In the genomic region with DNA sequence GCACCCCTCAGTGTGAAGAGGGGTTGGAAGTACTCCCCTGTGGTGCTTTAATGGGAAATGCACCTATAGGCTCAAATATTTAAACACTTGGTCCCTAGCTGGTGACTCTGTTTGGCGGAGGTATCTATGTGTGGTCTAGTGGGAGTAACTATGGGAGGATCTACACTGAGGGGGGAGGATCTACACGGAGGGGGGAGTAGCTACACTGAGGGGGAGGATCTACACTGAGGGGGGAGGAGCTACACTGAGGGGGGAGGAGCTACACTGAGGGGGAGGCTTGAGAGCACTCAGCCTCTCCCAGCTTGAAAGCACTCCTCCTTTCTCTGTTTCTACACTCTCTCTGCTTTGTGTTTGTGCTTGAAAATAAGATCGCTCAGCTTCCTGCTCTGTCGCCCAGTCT, we compare ENCODE assay signal across 29 mouse cellular contexts.
DNase-seq lines count a peak whose midpoint lies in the region; ATAC-seq and TF ChIP-seq lines count a peak whose summit lies in the region.
"Had no signal": no experiment of that assay in that cellular context is flagged by ENCODE, and none has a peak within 500 bp of the region (broad histone marks: within the 10 kb centered on the region; RNA-seq: fewer than 3 reads in every experiment).

No protein-coding gene starts in this region.

- H3K4me2 ChIP-seq in liver, embryonic 13.5 days = no peak overlapping the region
- no peak overlapping the region for H3K4me2 ChIP-seq in liver, postnatal 0 days (ENCODE audit: low read depth, low read length)
- H3K4me2 ChIP-seq in forebrain, postnatal 0 days (ENCODE audit: low read depth) = no peak overlapping the region
- H3K4me2 ChIP-seq: embryonic facial prominence, embryonic 15.5 days; forebrain, embryonic 13.5 days; heart, embryonic 11.5 days; hindbrain, embryonic 13.5 days; midbrain, embryonic 13.5 days had no signal

- WGBS in liver, embryonic 13.5 days (ENCODE audit: insufficient replicate concordance) = 21% methylated on average over 4 of the region's 4 CpGs
- WGBS in liver, postnatal 0 days (ENCODE audit: insufficient replicate concordance) = 28% methylated on average over 4 of the region's 4 CpGs
- WGBS in forebrain, postnatal 0 days = 38% methylated on average over 4 of the region's 4 CpGs

- TF ChIP-seq RAD21 in MEL (IDR thresholded peaks at IDR 0.05; ENCODE audit: low read depth, low read length) = no peak

- peak; percentile 41; the same call in 1 of the 2 replicates for ATAC-seq in liver, embryonic 13.5 days (ENCODE audit: low read depth)
- no peak for ATAC-seq in liver, postnatal 0 days
- ATAC-seq in granulocyte monocyte progenitor cell, adult 5-6 weeks (replicated peaks; ENCODE audit: poor library complexity, severe bottlenecking) = peak; percentile 47; the same call in 1 of the 2 replicates
- ATAC-seq in forebrain, postnatal 0 days = no peak
- ATAC-seq: activated CD4-positive, CD25-positive, alpha-beta regulatory T cell, adult 4 months; forebrain, embryonic 13.5 days; intestine, postnatal 0 days; midbrain, embryonic 13.5 days had no signal

- no peaks in the 10 kb centered on the region for H3K4me1 ChIP-seq in liver, embryonic 13.5 days (replicated peaks)
- no peaks in the 10 kb centered on the region for H3K4me1 ChIP-seq in liver, postnatal 0 days (ENCODE audit: insufficient read depth)
- peaks cover 2 to 8% of the 10 kb centered on the region in 2 experiments; a peak in 2 of 4 replicates for H3K4me1 ChIP-seq in MEL (ENCODE audit: control insufficient read depth in 1 of 2, insufficient read depth in 2 of 2, low read length in 2 of 2)
- H3K4me1 ChIP-seq in forebrain, postnatal 0 days (ENCODE audit: insufficient read depth) = peaks cover 5% of the 10 kb centered on the region
- H3K4me1 ChIP-seq: embryonic facial prominence, embryonic 15.5 days had no signal

- H3K36me3 ChIP-seq in liver, embryonic 13.5 days = no peaks in the 10 kb centered on the region
- H3K36me3 ChIP-seq in liver, postnatal 0 days (replicated peaks; ENCODE audit: insufficient read depth, low read length) = no peaks in the 10 kb centered on the region
- H3K36me3 ChIP-seq in MEL (ENCODE audit: control insufficient read depth in 1 of 2, insufficient read depth in 2 of 2, low read length in 2 of 2) = no peaks in the 10 kb centered on the region; a peak in 1 of 4 replicates
- no peaks in the 10 kb centered on the region for H3K36me3 ChIP-seq in forebrain, postnatal 0 days (ENCODE audit: insufficient read depth)
- H3K36me3 ChIP-seq: embryonic facial prominence, embryonic 10.5 days; embryonic facial prominence, embryonic 15.5 days; G1E; hindbrain, embryonic 13.5 days; midbrain, embryonic 13.5 days had no signal

- H3K9me3 ChIP-seq in liver, embryonic 13.5 days (replicated peaks) = no peaks in the 10 kb centered on the region
- H3K9me3 ChIP-seq in liver, postnatal 0 days (ENCODE audit: low read length) = no peaks in the 10 kb centered on the region
- no peaks in the 10 kb centered on the region for H3K9me3 ChIP-seq in MEL (replicated peaks; ENCODE audit: insufficient read depth, low read length)
- H3K9me3 ChIP-seq in forebrain, postnatal 0 days (ENCODE audit: low read length) = no peaks in the 10 kb centered on the region
- H3K9me3 ChIP-seq: embryonic facial prominence, embryonic 10.5 days; embryonic facial prominence, embryonic 15.5 days; forebrain, embryonic 13.5 days; G1E; hindbrain, embryonic 13.5 days; midbrain, embryonic 13.5 days had no signal

- H3K9ac ChIP-seq in liver, embryonic 13.5 days = no peak overlapping the region
- H3K9ac ChIP-seq in liver, postnatal 0 days (replicated peaks) = no peak overlapping the region
- no peak overlapping the region for H3K9ac ChIP-seq in MEL (ENCODE audit: control insufficient read depth, low read depth, low read length, poor library complexity, severe bottlenecking)
- no peak overlapping the region for H3K9ac ChIP-seq in forebrain, postnatal 0 days
- H3K9ac ChIP-seq: embryonic facial prominence, embryonic 15.5 days; forebrain, embryonic 13.5 days; hindbrain, embryonic 13.5 days; midbrain, embryonic 13.5 days had no signal

- no peak for TF ChIP-seq POLR2A in MEL (IDR thresholded peaks at IDR 0.05; ENCODE audit: control insufficient read depth in 1 of 2, insufficient read depth in 1 of 2, low read depth in 1 of 2, low read length in 2 of 2, poor library complexity in 1 of 2)

- H3K27me3 ChIP-seq in liver, embryonic 13.5 days = peaks cover 37% of the 10 kb centered on the region
- peaks cover 14% of the 10 kb centered on the region for H3K27me3 ChIP-seq in liver, postnatal 0 days (ENCODE audit: insufficient read depth, low read length)
- H3K27me3 ChIP-seq in MEL (ENCODE audit: control insufficient read depth in 1 of 2, insufficient read depth in 2 of 2, low read length in 2 of 2) = no peaks in the 10 kb centered on the region
- H3K27me3 ChIP-seq in forebrain, postnatal 0 days (ENCODE audit: insufficient read depth, low read length) = no peaks in the 10 kb centered on the region
- H3K27me3 ChIP-seq: forebrain, embryonic 13.5 days had no signal

- H3K79me2 ChIP-seq in MEL (ENCODE audit: control insufficient read depth, insufficient read depth, low read length, poor library complexity) = no peaks in the 10 kb centered on the region

- H3K27ac ChIP-seq in liver, embryonic 13.5 days = no peak overlapping the region
- H3K27ac ChIP-seq in liver, postnatal 0 days (ENCODE audit: low read depth) = no peak overlapping the region
- H3K27ac ChIP-seq in MEL (ENCODE audit: control insufficient read depth, low read depth, low read length) = no peak overlapping the region
- no peak overlapping the region for H3K27ac ChIP-seq in forebrain, postnatal 0 days (ENCODE audit: low read depth, low read length)
- H3K27ac ChIP-seq: embryonic facial prominence, embryonic 10.5 days; embryonic facial prominence, embryonic 15.5 days; forebrain, embryonic 13.5 days; hindbrain, embryonic 13.5 days; midbrain, embryonic 13.5 days had no signal

- no peak overlapping the region for H3K4me3 ChIP-seq in liver, embryonic 13.5 days (replicated peaks)
- H3K4me3 ChIP-seq in liver, postnatal 0 days (ENCODE audit: low read depth, low read length) = no peak overlapping the region
- no peak overlapping the region for H3K4me3 ChIP-seq in MEL (ENCODE audit: control insufficient read depth in 1 of 2, insufficient read depth in 1 of 2, low read depth in 2 of 2, low read length in 2 of 2)
- H3K4me3 ChIP-seq in forebrain, postnatal 0 days (ENCODE audit: low read depth, low read length) = no peak overlapping the region
- H3K4me3 ChIP-seq: embryonic facial prominence, embryonic 10.5 days; embryonic facial prominence, embryonic 15.5 days; forebrain, embryonic 13.5 days; hindbrain, embryonic 13.5 days; midbrain, embryonic 13.5 days had no signal

- DNase-seq in liver, embryonic 13.5 days = no peak
- no peak for DNase-seq in liver, postnatal 0 days
- DNase-seq in MEL (ENCODE audit: low read depth, low spot score) = peak; percentile 70
- DNase-seq in neural tube, embryonic 10.5 days (ENCODE audit: extremely low spot score, low spot score) = no peak
- no peak for DNase-seq in forebrain, postnatal 0 days
- DNase-seq in spleen, postnatal 14 days (ENCODE audit: low spot score in 2 of 2) = no peak
- DNase-seq: adrenal gland, adult 2 months; B cell, adult 2 months; cerebellum, adult 2 months; cerebellum, postnatal 14 days; gastrocnemius, postnatal 25 days; heart, adult 18-20 months; heart, postnatal 36 days; kidney, postnatal 14 days; lung, adult 2 months; lung, postnatal 14 days; retina, postnatal 1 day; right cerebral cortex, postnatal 14 days; thymus, postnatal 14 days had no signal

- no peak for TF ChIP-seq CTCF in liver, postnatal 0 days (IDR thresholded peaks at IDR 0.05; ENCODE audit: low read depth)
- TF ChIP-seq CTCF in MEL (IDR thresholded peaks at IDR 0.05 in 2 of 3, conservative IDR thresholded peaks at IDR 0.05 in 1 of 3; ENCODE audit: control insufficient read depth in 1 of 3, insufficient read depth in 1 of 3, low read depth in 2 of 3, low read length in 3 of 3, poor library complexity in 1 of 3, severe bottlenecking in 1 of 3) = no peak
- no peak for TF ChIP-seq CTCF in forebrain, postnatal 0 days (IDR thresholded peaks at IDR 0.05; ENCODE audit: low read depth)

- no peak for TF ChIP-seq EP300 in liver, postnatal 0 days (IDR thresholded peaks at IDR 0.05; ENCODE audit: low read depth)
- no peak for TF ChIP-seq EP300 in MEL (IDR thresholded peaks at IDR 0.05; ENCODE audit: low read depth in 1 of 2, low read length in 2 of 2)

TF ChIP-seq in MEL, 35 proteins besides CTCF, POLR2A, EP300 and RAD21:
- TF ChIP-seq BHLHE40 (IDR thresholded peaks at IDR 0.05; ENCODE audit: borderline replicate concordance, low read depth, low read length) (no peak), MAZ (IDR thresholded peaks at IDR 0.05; ENCODE audit: low read depth, low read length) (0 out of 2 replicates have a peak, but pooled peaks have one; percentile 30)

Comparison
In these comparisons a context has a peak if more than half of its experiments do, and no peak if none do; other contexts are left out.
1. ATAC-seq: peak in liver, embryonic 13.5 days (single experiment) and granulocyte monocyte progenitor cell, adult 5-6 weeks (single experiment); none in liver, postnatal 0 days (single experiment) and forebrain, postnatal 0 days (single experiment).